Mouse (Mus musculus) cerebellum, adult 11-12 months (tissue): ENCODE data around the gene Il17c.

Experiments
- DNase-seq: peaks from one replicate; pipeline ENCODE4 v3.0.0; 2022

Gene Il17c

GRCm38 (mm10) chr8:122460524-122461472 is 39.0 kb downstream of the Il17c start, which contains the start of gene Snai3:
Gene Snai3 (minus strand): TSS chr8:122460733.
- DNase-seq = peak; percentile 72

GRCm38 (mm10) chr8:122461473-122462148 is 39.8 kb downstream of the Il17c start:
- DNase-seq = no peak

- DNase-seq = no peak
Measured at GRCm38 (mm10) chr8:122462510-122462909, 40.7 kb downstream of the Il17c start.

GRCm38 (mm10) chr8:122463651-122464640 is 42.1 kb downstream of the Il17c start:
- no peak for DNase-seq

- DNase-seq = no peak
Measured at GRCm38 (mm10) chr8:122464985-122465384, 43.2 kb downstream of the Il17c start.

GRCm38 (mm10) chr8:122467816-122468215 is 46.0 kb downstream of the Il17c start:
- DNase-seq = no peak

GRCm38 (mm10) chr8:122469407-122469806 is 47.6 kb downstream of the Il17c start:
- no peak for DNase-seq

- DNase-seq = no peak
Measured at GRCm38 (mm10) chr8:122469965-122470364, 48.1 kb downstream of the Il17c start.

- DNase-seq = no peak
Measured at GRCm38 (mm10) chr8:122470691-122471090, 48.9 kb downstream of the Il17c start.
